Mouse (Mus musculus) spleen, postnatal 0 days (tissue): Measurements from ENCODE around the gene Rabgap1. TPM values are rescaled to one million over a fixed set of nuclear protein-coding genes. Genes with fewer than 3 reads are reported as not detected.

ENCODE experiments used
- polyA plus RNA-seq: library from polyadenylated mRNA; unstranded; fragments of >200 nt; fragmentation: Nextera tagmentation; extraction: Ambion mirVana; gene quantifications from 2 replicates; pipeline ENCODE4 v1.2.1, GENCODE M21; 2015

Gene Rabgap1
- polyA plus RNA-seq: 12.7 and 15.6 TPM in 2 replicates

GRCm38 (mm10) chr2:37442611-37443591, at the start of gene Rabgap1, which contains the start of the genes Zbtb26 and Zbtb6:
Rabgap1 (plus strand) TSS chr2:37443279.
Zbtb26 (minus strand) TSS chr2:37443135.
Zbtb6 (minus strand) TSS chr2:37443171.

GRCm38 (mm10) chr2:37422306-37423304, 20.5 kb upstream of the Rabgap1 start, which contains the start of gene Rc3h2:
Rc3h2 (minus strand) TSS chr2:37422903.

GRCm38 (mm10) chr2:37516030-37516710, 73.1 kb downstream of the Rabgap1 start, which contains the start of gene Gpr21:
Gpr21 (plus strand) TSS chr2:37516332.

Other genes with a start within 250 kb of the Rabgap1 start
- gene Olfr366, start 231.7 kb upstream of the Rabgap1 start, polyA plus RNA-seq: not detected in 2 replicates
- not detected in 2 replicates for gene Olfr368, start 116.8 kb upstream of the Rabgap1 start, polyA plus RNA-seq
- 16.5 and 20.2 TPM in 2 replicates for gene Pdcl, start 83.9 kb upstream of the Rabgap1 start, polyA plus RNA-seq
- gene Rc3h2, start 20.4 kb upstream of the Rabgap1 start, polyA plus RNA-seq: 7.7 and 8.4 TPM in 2 replicates
- 2.6 TPM in 2 replicates for gene Zbtb26, start 144 bp upstream of the Rabgap1 start, polyA plus RNA-seq
- gene Zbtb6, start 108 bp upstream of the Rabgap1 start, polyA plus RNA-seq: 2.9 and 3.3 TPM in 2 replicates
- 0.46 and 0.61 TPM in 2 replicates for gene Gpr21, start 73.1 kb downstream of the Rabgap1 start, polyA plus RNA-seq